In the genomic region with DNA sequence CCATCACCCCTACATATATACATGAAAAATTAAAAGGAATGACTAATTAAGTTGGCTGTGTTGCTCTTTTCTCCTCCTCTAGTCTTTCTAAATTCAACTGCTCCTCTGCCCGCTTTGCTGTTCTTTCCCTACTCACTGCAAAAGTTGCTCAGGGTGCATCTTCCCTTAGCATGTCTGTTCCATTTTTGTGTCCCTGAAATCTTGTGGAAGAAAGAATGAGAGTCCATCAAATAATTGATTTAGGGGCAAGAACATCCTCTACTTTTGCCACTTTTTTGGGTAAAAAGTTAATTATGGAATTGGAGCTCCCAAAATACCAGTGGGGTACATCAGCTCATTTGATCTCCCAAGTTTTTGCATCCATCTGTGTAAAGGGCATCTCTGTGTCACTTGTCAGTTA, we compare ENCODE assay signal across 11 mouse cellular contexts.
DNase-seq lines count a peak whose midpoint lies in the region; ATAC-seq and TF ChIP-seq lines count a peak whose summit lies in the region.
"Had no signal": no experiment of that assay in that cellular context is flagged by ENCODE, and none has a peak within 500 bp of the region (broad histone marks: within the 10 kb centered on the region; RNA-seq: fewer than 3 reads in every experiment).

No protein-coding gene starts in this region.

- H3K27ac ChIP-seq in lung, embryonic 14.5 days (ENCODE audit: low read depth) = no peak overlapping the region
- H3K27ac ChIP-seq in limb, embryonic 13.5 days = no peak overlapping the region
- no peak overlapping the region for H3K27ac ChIP-seq in liver, embryonic 11.5 days (ENCODE audit: low read depth, low read length)

- no peak for TF ChIP-seq CTCF in lung, embryonic 14.5 days (IDR thresholded peaks at IDR 0.05; ENCODE audit: low read depth)

- ATAC-seq in lung, embryonic 14.5 days (ENCODE audit: insufficient read depth) = no peak
- no peak for ATAC-seq in limb, embryonic 13.5 days (ENCODE audit: low FRiP score, low read depth)
- ATAC-seq in liver, embryonic 11.5 days (replicated peaks; ENCODE audit: low FRiP score) = no peak
- ATAC-seq: Patski had no signal

- DNase-seq in heart, adult 11 months = peak; percentile 18
- DNase-seq in heart, postnatal 10 days = no peak
- DNase-seq in lung, embryonic 14.5 days = no peak
- DNase-seq in lung, postnatal 25 days (ENCODE audit: low spot score) = no peak
- DNase-seq in spleen, postnatal 14 days (ENCODE audit: low spot score in 2 of 2) = no peak
- DNase-seq in left cerebral cortex, adult 8-10 months (ENCODE audit: low spot score in 2 of 2) = no peak
- no peak for DNase-seq in liver, embryonic 11.5 days (ENCODE audit: low spot score)
- DNase-seq: B cell, adult 2 months; right cerebral cortex, postnatal 25 days had no signal

- H3K9me3 ChIP-seq in lung, embryonic 14.5 days (ENCODE audit: low read depth, low read length) = no peaks in the 10 kb centered on the region
- H3K9me3 ChIP-seq in limb, embryonic 13.5 days = no peaks in the 10 kb centered on the region
- H3K9me3 ChIP-seq in liver, embryonic 11.5 days (ENCODE audit: control insufficient read depth, low read length) = no peaks in the 10 kb centered on the region

- H3K9ac ChIP-seq in lung, embryonic 14.5 days = no peak overlapping the region
- H3K9ac ChIP-seq in limb, embryonic 13.5 days = no peak overlapping the region
- no peak overlapping the region for H3K9ac ChIP-seq in liver, embryonic 11.5 days (ENCODE audit: low read depth, low read length)

- intact Hi-C loops in heart, postnatal 10 days (cut with DNase I) = loop anchor here (5.0 kb wide), 1 partner anchor 42 kb away; no protein-coding TSS in a partner anchor

- no peaks in the 10 kb centered on the region for H3K4me1 ChIP-seq in lung, embryonic 14.5 days (ENCODE audit: insufficient read depth)
- H3K4me1 ChIP-seq in limb, embryonic 13.5 days = peaks cover 33% of the 10 kb centered on the region
- H3K4me1 ChIP-seq in liver, embryonic 11.5 days (replicated peaks; ENCODE audit: control insufficient read depth, insufficient read depth, low read length) = no peaks in the 10 kb centered on the region

- H3K27me3 ChIP-seq in lung, embryonic 14.5 days (ENCODE audit: insufficient read depth, low read length) = no peaks in the 10 kb centered on the region
- peaks cover 11% of the 10 kb centered on the region for H3K27me3 ChIP-seq in limb, embryonic 13.5 days
- no peaks in the 10 kb centered on the region; the same call in 1 of the 2 replicates for H3K27me3 ChIP-seq in liver, embryonic 11.5 days (replicated peaks; ENCODE audit: control insufficient read depth, insufficient read depth, low read length)
- H3K27me3 ChIP-seq: Patski had no signal

- peak overlapping the region; percentile 67 for H3K4me2 ChIP-seq in lung, embryonic 14.5 days
- peak overlapping the region; percentile 7; the same call in 1 of the 2 replicates for H3K4me2 ChIP-seq in limb, embryonic 13.5 days (replicated peaks)
- H3K4me2 ChIP-seq in liver, embryonic 11.5 days = no peak overlapping the region

- WGBS in lung, embryonic 14.5 days = 56% methylated on average over 1 of the region's 1 CpGs
- 69% methylated on average over 1 of the region's 1 CpGs for WGBS in limb, embryonic 13.5 days
- 67% methylated on average over 1 of the region's 1 CpGs for WGBS in liver, embryonic 11.5 days

- no peaks in the 10 kb centered on the region for H3K36me3 ChIP-seq in lung, embryonic 14.5 days (ENCODE audit: insufficient read depth)
- H3K36me3 ChIP-seq in limb, embryonic 13.5 days = no peaks in the 10 kb centered on the region
- no peaks in the 10 kb centered on the region for H3K36me3 ChIP-seq in liver, embryonic 11.5 days (ENCODE audit: control insufficient read depth, insufficient read depth, low read length)

- 0 out of 2 replicates have a peak overlapping the region, but pooled peaks have one; percentile 34 for H3K4me3 ChIP-seq in lung, embryonic 14.5 days (ENCODE audit: low read depth, low read length)
- no peak overlapping the region for H3K4me3 ChIP-seq in limb, embryonic 13.5 days
- H3K4me3 ChIP-seq in liver, embryonic 11.5 days (ENCODE audit: low read depth, low read length) = no peak overlapping the region
